Mouse (Mus musculus): ENCODE results near the gene Slc19a3.
"Not testable (repeated sequence)": the region's sequence is repeated elsewhere in the genome, so short reads cannot be mapped to it uniquely, and the experiment has no call there.

The Slc19a3 gene

GRCm38 (mm10) chr1:83015329-83015879 is 22.8 kb downstream of the Slc19a3 start:
- in situ Hi-C loops (cut with MboI, MseI), result no loop called here

DNA sequence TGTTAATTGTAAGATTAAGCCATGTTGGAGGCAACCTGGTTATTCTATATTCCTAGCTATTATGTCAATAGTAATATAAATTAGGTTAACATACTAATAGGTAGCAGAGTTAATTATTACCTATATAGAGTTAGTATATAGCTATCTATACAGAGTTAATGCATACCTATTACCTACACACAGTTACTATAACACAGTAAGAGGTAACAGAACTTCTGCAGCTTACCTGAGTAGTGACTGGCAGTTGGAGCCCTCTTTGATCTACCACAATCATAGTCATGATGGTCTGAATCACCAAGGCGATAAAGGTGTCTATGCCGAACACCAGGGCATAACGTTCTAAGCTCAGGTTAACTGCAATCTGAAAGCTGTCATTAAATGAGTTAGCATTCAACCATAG is 23.8 kb downstream of the Slc19a3 start:
- in situ Hi-C loops (cut with MboI, MseI), result no loop called here

- in situ Hi-C loops (cut with MboI, MseI), result no loop called here
These were observed 30.8 kb downstream of the Slc19a3 start for GRCm38 (mm10) chr1:83007471-83007870.

GRCm38 (mm10) chr1:83006218-83007179 is 31.7 kb downstream of the Slc19a3 start:
- in situ Hi-C loops (cut with MboI, MseI), result no loop called here

DNA sequence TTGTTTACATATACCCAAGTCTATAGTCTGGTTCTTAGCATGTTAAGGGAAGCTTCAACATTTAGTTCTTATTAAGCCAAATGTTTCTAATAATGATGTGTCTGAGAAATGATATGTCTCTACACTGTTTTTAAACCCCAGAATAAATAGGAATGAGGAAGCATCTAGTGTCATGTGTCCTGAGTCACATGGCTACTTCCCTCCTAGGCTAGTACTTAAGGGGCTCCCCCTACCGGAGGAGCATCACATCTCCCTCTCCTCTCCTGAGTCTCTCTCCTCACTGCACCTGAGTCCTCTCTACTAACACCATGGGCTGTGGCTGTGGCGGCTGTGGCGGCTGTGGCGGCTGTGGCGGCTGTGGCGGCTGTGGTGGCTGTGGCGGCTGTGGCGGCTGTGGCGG is 37.9 kb downstream of the Slc19a3 start, which contains the start of gene Gm47959:
Gene Gm47959, plus strand, starts transcription at position 243 of the 400 bp plus-strand sequence.
- in situ Hi-C loops (cut with MboI, MseI), result not testable (repeated sequence)

- in situ Hi-C loops (cut with MboI, MseI), result loop anchor here in 1 of 2 experiments (5.0 kb wide), 1 partner anchor 67 kb away; no protein-coding TSS in a partner anchor
These were observed 44.3 kb downstream of the Slc19a3 start for GRCm38 (mm10) chr1:82993947-82994346.

DNA sequence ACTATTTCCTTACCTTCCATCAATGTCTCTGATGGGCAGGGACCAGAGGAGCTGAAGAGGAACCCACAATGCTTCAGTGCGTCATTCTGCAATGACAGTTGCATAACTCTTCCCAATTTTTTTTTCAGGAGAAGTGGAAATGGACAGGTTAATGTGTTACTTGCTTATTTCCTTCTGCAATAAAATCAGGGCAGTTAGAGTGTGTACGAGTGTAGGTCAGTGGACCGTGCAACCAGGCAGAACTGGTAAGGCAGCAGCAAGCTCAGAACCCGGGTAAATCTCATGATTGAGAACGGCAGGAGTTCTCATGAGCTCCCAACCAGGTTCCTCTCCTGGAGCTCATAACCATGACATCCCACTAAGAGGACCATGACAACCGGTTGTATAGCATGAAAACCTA is 46.2 kb downstream of the Slc19a3 start:
- in situ Hi-C loops (cut with MboI, MseI), result loop anchor here in 1 of 2 experiments (5.0 kb wide), 1 partner anchor 65 kb away; no protein-coding TSS in a partner anchor

GRCm38 (mm10) chr1:82991596-82991995 is 46.7 kb downstream of the Slc19a3 start:
- in situ Hi-C loops (cut with MboI, MseI), result loop anchor here in 1 of 2 experiments (5.0 kb wide), 1 partner anchor 64 kb away; no protein-coding TSS in a partner anchor

DNA sequence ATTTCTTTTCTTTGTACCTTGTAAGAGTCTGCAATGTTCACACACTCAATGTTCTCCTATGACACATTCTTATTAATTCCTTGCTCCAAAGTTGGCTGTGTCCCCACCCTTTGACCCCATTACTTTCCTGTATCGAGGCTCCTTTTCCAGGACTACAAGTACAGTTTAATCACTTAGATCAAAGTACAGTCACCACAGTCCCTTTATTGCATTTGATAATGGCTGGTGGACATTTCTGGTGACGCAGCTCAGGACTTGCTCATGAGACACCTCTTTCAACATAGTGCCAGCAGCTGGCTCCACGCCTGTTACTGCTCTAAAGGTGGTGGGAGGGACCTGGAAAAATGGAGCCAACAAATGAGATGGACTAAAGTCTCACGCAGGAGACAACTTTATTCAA is 47.2 kb downstream of the Slc19a3 start:
- in situ Hi-C loops (cut with MboI, MseI), result loop anchor here in 1 of 2 experiments (5.0 kb wide), 1 partner anchor 64 kb away; no protein-coding TSS in a partner anchor

DNA sequence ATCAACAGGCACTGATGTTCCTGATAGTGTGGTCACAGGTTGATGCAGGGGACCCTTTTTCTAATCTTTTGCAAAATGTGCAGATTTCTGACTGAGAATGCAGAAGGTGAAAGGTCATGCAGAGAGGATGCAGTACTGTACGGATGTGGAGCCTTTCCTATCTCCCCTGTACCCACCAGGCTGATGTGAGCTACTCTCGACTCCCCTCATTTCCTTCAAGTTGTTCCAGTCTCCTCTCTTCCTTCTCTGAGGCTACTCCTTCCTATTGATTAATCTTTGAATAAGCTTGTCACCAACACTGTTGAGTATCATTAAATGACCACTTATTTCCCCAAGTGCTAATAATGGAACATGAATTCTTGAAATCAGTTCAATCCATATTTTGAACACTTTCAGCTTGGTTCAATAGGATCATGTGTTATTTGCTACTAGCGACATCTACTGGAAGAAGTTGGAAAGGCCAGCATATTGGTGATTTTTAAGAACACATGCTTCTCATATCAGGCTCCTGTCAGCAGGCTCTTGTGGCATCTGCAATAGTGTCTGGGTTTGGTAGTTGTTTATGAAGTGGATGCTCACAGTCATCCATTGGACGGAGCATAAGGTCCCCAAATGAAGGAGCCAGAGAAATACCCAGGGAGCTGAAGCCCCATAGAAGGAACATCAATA is 50.6 kb downstream of the Slc19a3 start:
- in situ Hi-C loops (cut with MboI, MseI), result loop anchor here (5.0 kb wide), 1 partner anchor 200 kb away; no protein-coding TSS in a partner anchor

GRCm38 (mm10) chr1:82986738-82987137 is 51.5 kb downstream of the Slc19a3 start:
- in situ Hi-C loops (cut with MboI, MseI), result loop anchor here (5.0 kb wide), 1 partner anchor 199 kb away; no protein-coding TSS in a partner anchor

DNA sequence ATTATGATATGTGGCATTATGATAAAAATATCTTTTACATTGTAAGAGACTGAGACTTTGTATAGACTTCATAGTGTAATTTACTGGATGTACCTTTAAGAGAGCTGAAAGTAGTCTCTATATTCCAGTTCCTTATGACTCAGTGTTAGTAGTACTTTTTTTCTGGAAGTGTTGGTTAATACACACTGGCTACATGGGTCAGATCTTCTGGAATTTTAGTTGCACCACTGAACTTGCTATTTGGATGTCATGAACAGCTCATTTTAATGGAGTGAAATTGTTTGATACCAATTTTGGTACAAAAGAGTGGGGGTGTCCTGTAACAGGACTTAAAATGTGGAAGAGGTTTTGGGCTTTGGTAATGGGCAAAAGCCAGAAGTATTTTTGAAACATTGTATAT is 60.4 kb downstream of the Slc19a3 start:
- in situ Hi-C loops (cut with MboI, MseI), result no loop called here

- in situ Hi-C loops (cut with MboI, MseI), result no loop called here
These were observed 62.5 kb downstream of the Slc19a3 start for GRCm38 (mm10) chr1:82975750-82976149.

- in situ Hi-C loops (cut with MboI, MseI), result no loop called here
These were observed 63.9 kb downstream of the Slc19a3 start for GRCm38 (mm10) chr1:82974342-82974741.

DNA sequence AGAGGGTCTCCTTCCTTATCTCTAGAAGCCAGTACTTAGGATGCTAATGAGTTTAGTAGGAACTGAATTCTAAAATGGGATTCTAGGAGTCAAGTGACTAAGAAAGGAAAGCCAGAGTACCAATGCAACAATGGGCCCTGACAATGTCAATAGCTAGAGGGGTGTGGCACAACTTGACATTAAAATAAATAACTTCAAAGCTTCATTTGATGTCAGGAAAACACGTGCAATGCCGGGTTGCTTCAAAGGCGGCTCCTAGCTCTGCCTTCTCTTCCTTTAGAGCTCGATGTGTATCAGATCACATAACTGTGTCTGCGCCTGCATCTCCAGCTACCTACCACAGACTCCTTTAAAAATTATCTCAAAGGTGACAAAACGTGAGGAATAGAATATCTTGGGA is 64.3 kb downstream of the Slc19a3 start:
- in situ Hi-C loops (cut with MboI, MseI), result no loop called here

GRCm38 (mm10) chr1:82973244-82973643 is 65.0 kb downstream of the Slc19a3 start:
- in situ Hi-C loops (cut with MboI, MseI), result no loop called here

- in situ Hi-C loops (cut with MboI, MseI), result no loop called here
These were observed 66.2 kb downstream of the Slc19a3 start for GRCm38 (mm10) chr1:82972046-82972445.

- in situ Hi-C loops (cut with MboI, MseI), result no loop called here
These were observed 71.8 kb downstream of the Slc19a3 start for GRCm38 (mm10) chr1:82966413-82966812.

Measured in T-helper 17 cell (primary cell).